10 mouse cellular contexts compared by ENCODE assay signal in the genomic region with DNA sequence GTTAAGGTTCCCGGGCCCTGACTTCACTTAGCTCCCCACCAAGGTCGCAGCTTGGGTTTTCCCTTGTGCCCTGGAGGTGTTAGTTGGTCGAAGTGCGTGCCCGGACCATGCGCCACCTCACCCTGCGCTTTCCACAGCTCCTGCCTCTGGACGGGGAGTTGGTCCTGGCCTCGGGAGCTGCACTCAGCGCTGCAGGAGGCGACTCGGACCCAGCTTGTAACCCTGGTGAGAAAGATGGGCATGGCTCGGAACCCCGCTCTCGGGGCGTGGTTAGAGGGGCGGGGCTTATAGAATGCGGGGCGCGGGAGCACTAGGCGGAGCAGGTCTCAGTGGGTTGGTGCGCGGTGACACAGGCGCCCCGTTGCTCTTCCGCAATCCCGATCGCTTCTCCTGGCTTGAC. TPM values are rescaled to one million over a fixed set of nuclear protein-coding genes. Genes with fewer than 3 reads are reported as not detected.
DNase-seq lines count a peak whose midpoint lies in the region; ATAC-seq and TF ChIP-seq lines count a peak whose summit lies in the region.
"Had no signal": no experiment of that assay in that cellular context is flagged by ENCODE, and none has a peak within 500 bp of the region (broad histone marks: within the 10 kb centered on the region; RNA-seq: fewer than 3 reads in every experiment).

No protein-coding gene starts in this region.

- 0 out of 2 replicates have a peak, but pooled peaks cover 3% of the 10 kb centered on the region for H3K9me3 ChIP-seq in liver, embryonic 11.5 days (ENCODE audit: control insufficient read depth, low read length)
- H3K9me3 ChIP-seq in forebrain, embryonic 11.5 days (ENCODE audit: control insufficient read depth, low read length): no peaks in the 10 kb centered on the region; the same call in 1 of the 2 replicates
- H3K9me3 ChIP-seq in intestine, postnatal 0 days (ENCODE audit: control insufficient read depth): no peaks in the 10 kb centered on the region
- no peaks in the 10 kb centered on the region for H3K9me3 ChIP-seq in neural tube, embryonic 12.5 days

- no peaks in the 10 kb centered on the region for H3K36me3 ChIP-seq in liver, embryonic 11.5 days (ENCODE audit: control insufficient read depth, insufficient read depth, low read length)
- H3K36me3 ChIP-seq in forebrain, embryonic 11.5 days (ENCODE audit: control insufficient read depth, insufficient read depth, low read length): no peaks in the 10 kb centered on the region
- H3K36me3 ChIP-seq in intestine, postnatal 0 days (ENCODE audit: control insufficient read depth, insufficient read depth): peaks cover 37% of the 10 kb centered on the region
- no peaks in the 10 kb centered on the region for H3K36me3 ChIP-seq in neural tube, embryonic 12.5 days

- H3K4me3 ChIP-seq in liver, embryonic 11.5 days (ENCODE audit: low read depth, low read length): peak overlapping the region; percentile 44
- H3K4me3 ChIP-seq in forebrain, embryonic 11.5 days (ENCODE audit: low read depth, low read length): peak overlapping the region; percentile 31
- peak overlapping the region; percentile 31 for H3K4me3 ChIP-seq in intestine, postnatal 0 days (ENCODE audit: low read depth, low read length)
- peak overlapping the region; percentile 34 for H3K4me3 ChIP-seq in neural tube, embryonic 12.5 days

- H3K9ac ChIP-seq in liver, embryonic 11.5 days (ENCODE audit: low read depth, low read length): no peak overlapping the region
- H3K9ac ChIP-seq in forebrain, embryonic 11.5 days (ENCODE audit: low read length): no peak overlapping the region
- no peak overlapping the region for H3K9ac ChIP-seq in intestine, postnatal 0 days (ENCODE audit: low read depth, low read length)
- peak overlapping the region; percentile 33; the same call in 1 of the 2 replicates for H3K9ac ChIP-seq in neural tube, embryonic 12.5 days

- DNase-seq in liver, embryonic 11.5 days (ENCODE audit: low spot score): no peak
- DNase-seq in liver: no peak
- no peak for DNase-seq in forebrain, embryonic 11.5 days (ENCODE audit: low spot score)
- DNase-seq in right cerebral cortex, adult 2 months (ENCODE audit: low spot score in 2 of 2): no peak
- DNase-seq in cerebellum, adult 11 months: no peak
- DNase-seq in gastrocnemius, postnatal 4 days (ENCODE audit: low spot score in 2 of 2): no peak
- DNase-seq: gastrocnemius, postnatal 25 days; right cerebral cortex, adult 18-20 months had no signal

- no peak for TF ChIP-seq CTCF in intestine, postnatal 0 days (IDR thresholded peaks at IDR 0.05; ENCODE audit: low read depth)

- peaks cover 84% of the 10 kb centered on the region for H3K27me3 ChIP-seq in liver, embryonic 11.5 days (replicated peaks; ENCODE audit: control insufficient read depth, insufficient read depth, low read length)
- H3K27me3 ChIP-seq in forebrain, embryonic 11.5 days (ENCODE audit: control insufficient read depth, insufficient read depth, low read length): peaks cover 76% of the 10 kb centered on the region
- peaks cover 47% of the 10 kb centered on the region for H3K27me3 ChIP-seq in intestine, postnatal 0 days (replicated peaks; ENCODE audit: control insufficient read depth, insufficient read depth, low read length)
- peaks cover 85% of the 10 kb centered on the region for H3K27me3 ChIP-seq in neural tube, embryonic 12.5 days (replicated peaks)

- H3K27ac ChIP-seq in liver, embryonic 11.5 days (ENCODE audit: low read depth, low read length): no peak overlapping the region
- no peak overlapping the region for H3K27ac ChIP-seq in forebrain, embryonic 11.5 days (ENCODE audit: low read depth, low read length)
- H3K27ac ChIP-seq in intestine, postnatal 0 days (ENCODE audit: low read depth, low read length): no peak overlapping the region
- no peak overlapping the region for H3K27ac ChIP-seq in neural tube, embryonic 12.5 days

- H3K4me2 ChIP-seq in liver, embryonic 11.5 days: peak overlapping the region; percentile 71
- H3K4me2 ChIP-seq in forebrain, embryonic 11.5 days (ENCODE audit: low read depth, low read length, severe bottlenecking): peak overlapping the region; percentile 54
- H3K4me2 ChIP-seq in intestine, postnatal 0 days (replicated peaks; ENCODE audit: low read depth): peak overlapping the region; percentile 54
- peak overlapping the region; percentile 66 for H3K4me2 ChIP-seq in neural tube, embryonic 12.5 days (replicated peaks)

- peak; percentile 22; the same call in 1 of the 2 replicates for ATAC-seq in liver, embryonic 11.5 days (replicated peaks; ENCODE audit: low FRiP score)
- no peak for ATAC-seq in forebrain, embryonic 11.5 days (replicated peaks; ENCODE audit: low FRiP score)
- no peak for ATAC-seq in intestine, postnatal 0 days
- no peak for ATAC-seq in neural tube, embryonic 12.5 days (ENCODE audit: low FRiP score, low read depth)

- 5% methylated on average over 28 of the region's 28 CpGs for WGBS in liver, embryonic 11.5 days
- 5% methylated on average over 25 of the region's 28 CpGs for WGBS in forebrain, embryonic 11.5 days
- WGBS in intestine, postnatal 0 days: 17% methylated on average over 28 of the region's 28 CpGs
- WGBS in neural tube, embryonic 12.5 days: 3% methylated on average over 28 of the region's 28 CpGs

- H3K4me1 ChIP-seq in liver, embryonic 11.5 days (replicated peaks; ENCODE audit: control insufficient read depth, insufficient read depth, low read length): peaks cover 22% of the 10 kb centered on the region
- peaks cover 16% of the 10 kb centered on the region for H3K4me1 ChIP-seq in forebrain, embryonic 11.5 days (replicated peaks; ENCODE audit: control insufficient read depth, insufficient read depth, low read length)
- 0 out of 2 replicates have a peak, but pooled peaks cover 8% of the 10 kb centered on the region for H3K4me1 ChIP-seq in intestine, postnatal 0 days (replicated peaks; ENCODE audit: control insufficient read depth, insufficient read depth, low read length)
- H3K4me1 ChIP-seq in neural tube, embryonic 12.5 days: peaks cover 22% of the 10 kb centered on the region

RNA-seq across cellular contexts. Expression of a gene that starts 3.1 kb away (rescaled TPM):
- polyA plus RNA-seq in liver, embryonic 11.5 days (2014; fragmentation: Nextera tagmentation; extraction: Ambion mirVana): 1.0 and 1.7 TPM in 2 replicates
- polyA plus RNA-seq in forebrain, embryonic 11.5 days (2014; fragmentation: Nextera tagmentation; extraction: Ambion mirVana): 0.45 TPM in 1 of 2 replicates, not detected in the other
- polyA plus RNA-seq in intestine, postnatal 0 days (2015; fragmentation: Nextera tagmentation; extraction: Ambion mirVana): 528 and 608 TPM in 2 replicates
- polyA plus RNA-seq in neural tube, embryonic 12.5 days (2016; fragmentation: Nextera tagmentation; extraction: Ambion mirVana): 0.46 and 1.2 TPM in 2 replicates
- total RNA-seq in gastrocnemius, postnatal 4 days (2021): under 1 TPM in 1 of 2 experiments, not detected in 1; 0.44 TPM
- total RNA-seq: gastrocnemius, postnatal 25 days had no signal

Comparison
In these comparisons a context has a peak if more than half of its experiments do, and no peak if none do; other contexts are left out.
1. RNA of a gene that starts 3.1 kb away (polyA plus RNA-seq): 528 to 608 TPM in intestine, postnatal 0 days; 1.0 to 1.7 TPM in liver, embryonic 11.5 days, 0.46 to 1.2 TPM in neural tube, embryonic 12.5 days and 0.45 TPM in forebrain, embryonic 11.5 days; every median in the first group is over 100 times any median in the second.
2. Peak in every context shown above with its lines, with median percentiles within 50 percentile points of each other: H3K4me2 ChIP-seq and H3K4me3 ChIP-seq.